Mouse (Mus musculus) heart, embryonic 16.5 days (tissue): ENCODE results near the gene Twist2. TPM values are rescaled to one million over a fixed set of nuclear protein-coding genes. Genes with fewer than 3 reads are reported as not detected.

Experiments
- ATAC-seq: fragments of 200-750 bp; cut with Nextera tagmentation; replicated peaks from 2 replicates; pipeline ENCODE4 v1.8.0; 2017; ENCODE audit warnings: moderate number of reproducible peaks; ENCODE audit not compliant: insufficient read depth, low FRiP score; ENCODE audit errors: extremely low read depth
- H3K27ac ChIP-seq: fragments of 300-500 bp; sonication (generic); 2 replicates; pipeline ENCODE4 v1.5.1; 2014; ENCODE audit warnings: mild to moderate bottlenecking, low read length, control low read depth, moderate library complexity
- H3K27me3 ChIP-seq: fragments of 300-500 bp; sonication (generic); 2 replicates; pipeline ENCODE4 v1.6.1; 2014; ENCODE audit warnings: low read length, mixed read lengths; ENCODE audit not compliant: control insufficient read depth, insufficient read depth
- H3K36me3 ChIP-seq: fragments of 300-500 bp; sonication (generic); 2 replicates; pipeline ENCODE4 v1.6.1; 2014; ENCODE audit not compliant: control insufficient read depth, insufficient read depth
- H3K4me1 ChIP-seq: fragments of 300-500 bp; sonication (generic); 2 replicates; pipeline ENCODE4 v1.6.1; 2014; ENCODE audit warnings: low read length, mixed read lengths; ENCODE audit not compliant: control insufficient read depth, insufficient read depth
- H3K4me2 ChIP-seq: fragments of 300-500 bp; sonication (generic); 2 replicates; pipeline ENCODE4 v1.6.1; 2014; ENCODE audit warnings: low read depth, mild to moderate bottlenecking, control low read depth, low read length
- H3K4me3 ChIP-seq: fragments of 300-500 bp; sonication (generic); 2 replicates; pipeline ENCODE4 v1.5.1; 2014; ENCODE audit warnings: mild to moderate bottlenecking, control low read depth, low read length
- H3K9ac ChIP-seq: fragments of 300-500 bp; sonication (generic); 2 replicates; pipeline ENCODE4 v1.6.1; 2014; ENCODE audit warnings: low read length, control low read depth
- H3K9me3 ChIP-seq: fragments of 300-500 bp; sonication (generic); replicated peaks from 2 replicates; pipeline ENCODE4 v1.6.1; 2016; ENCODE audit warnings: low read length; ENCODE audit not compliant: control insufficient read depth
- WGBS: fragments of 180-500 bp; shearing (Covaris S2); extraction: QIAGEN DNeasy Blood & Tissue Kit; methylation state at CpG from one replicate; pipeline ENCODE4 v1.1.7; 2014; 5-methylcytosine and 5-hydroxymethylcytosine counted together
- polyA plus RNA-seq: library from polyadenylated mRNA; unstranded; fragments of >200 nt; fragmentation: Nextera tagmentation; extraction: Ambion mirVana; gene quantifications from 2 replicates; pipeline ENCODE4 v1.2.1, GENCODE M21; 2015

The Twist2 gene
- polyA plus RNA-seq, 1 experiment from 2014 or later: 2.6 TPM

- Histone ChIP-seq H3K27me3 (peaks cover 7% of the 10 kb centered on the region), H3K4me2 (peak overlapping the region; percentile 63), H3K4me1 (peaks cover 7% of the 10 kb centered on the region), H3K27ac (no peak overlapping the region), H3K4me3 (peak overlapping the region; percentile 25), H3K9ac (peak overlapping the region; percentile 35; the same call in 1 of the 2 replicates), H3K36me3 (no peaks in the 10 kb centered on the region), H3K9me3 (no peaks in the 10 kb centered on the region)
- no peak for ATAC-seq
- WGBS: 11% methylated on average over 12 of the region's 12 CpGs
Measured at GRCm38 (mm10) chr1:91770221-91770624, 31.0 kb upstream of the Twist2 start.

- Histone ChIP-seq H3K4me1 (peaks cover 7% of the 10 kb centered on the region), H3K9me3 (no peaks in the 10 kb centered on the region), H3K27ac (no peak overlapping the region), H3K4me2 (peak overlapping the region; percentile 63), H3K9ac (peak overlapping the region; percentile 35; the same call in 1 of the 2 replicates), H3K4me3 (peak overlapping the region; percentile 25), H3K36me3 (no peaks in the 10 kb centered on the region), H3K27me3 (peaks cover 7% of the 10 kb centered on the region)
- ATAC-seq: no peak
- 9% methylated on average over 10 of the region's 10 CpGs for WGBS
Measured at GRCm38 (mm10) chr1:91770676-91771075, 30.6 kb upstream of the Twist2 start.

GRCm38 (mm10) chr1:91776928-91777327, 24.3 kb upstream of the Twist2 start:
- Histone ChIP-seq H3K36me3 (no peaks in the 10 kb centered on the region), H3K27ac (no peak overlapping the region), H3K9ac (no peak overlapping the region), H3K4me3 (no peak overlapping the region), H3K4me2 (no peak overlapping the region), H3K9me3 (no peaks in the 10 kb centered on the region), H3K4me1 (0 out of 2 replicates have a peak, but pooled peaks cover 2% of the 10 kb centered on the region), H3K27me3 (peaks cover 7% of the 10 kb centered on the region; the same call in 1 of the 2 replicates)
- WGBS: 61% methylated on average over 5 of the region's 5 CpGs
- ATAC-seq: no peak

GRCm38 (mm10) chr1:91779819-91780218, 21.4 kb upstream of the Twist2 start:
- no peak for ATAC-seq
- Histone ChIP-seq H3K36me3 (no peaks in the 10 kb centered on the region), H3K4me2 (no peak overlapping the region), H3K4me1 (0 out of 2 replicates have a peak, but pooled peaks cover 2% of the 10 kb centered on the region), H3K9me3 (no peaks in the 10 kb centered on the region), H3K27ac (no peak overlapping the region), H3K4me3 (no peak overlapping the region), H3K9ac (no peak overlapping the region), H3K27me3 (no peaks in the 10 kb centered on the region)
- WGBS: 52% methylated on average over 4 of the region's 4 CpGs

- ATAC-seq: no peak
- Histone ChIP-seq H3K9ac (no peak overlapping the region), H3K27me3 (no peaks in the 10 kb centered on the region), H3K4me2 (no peak overlapping the region), H3K9me3 (no peaks in the 10 kb centered on the region), H3K4me3 (no peak overlapping the region), H3K36me3 (no peaks in the 10 kb centered on the region), H3K27ac (no peak overlapping the region), H3K4me1 (0 out of 2 replicates have a peak, but pooled peaks cover 2% of the 10 kb centered on the region)
- 59% methylated on average over 7 of the region's 7 CpGs for WGBS
Measured at GRCm38 (mm10) chr1:91781182-91781581, 20.1 kb upstream of the Twist2 start.

GRCm38 (mm10) chr1:91784162-91784561, 17.1 kb upstream of the Twist2 start:
- Histone ChIP-seq H3K4me2 (no peak overlapping the region), H3K4me1 (0 out of 2 replicates have a peak, but pooled peaks cover 2% of the 10 kb centered on the region), H3K27ac (no peak overlapping the region), H3K4me3 (no peak overlapping the region), H3K36me3 (no peaks in the 10 kb centered on the region), H3K9ac (no peak overlapping the region), H3K27me3 (no peaks in the 10 kb centered on the region), H3K9me3 (no peaks in the 10 kb centered on the region)
- no peak for ATAC-seq
- 60% methylated on average over 3 of the region's 3 CpGs for WGBS

- no peak overlapping the region for H3K4me2 ChIP-seq
- no peak for ATAC-seq
- H3K9me3 ChIP-seq: no peaks in the 10 kb centered on the region
- 57% methylated on average over 3 of the region's 3 CpGs for WGBS
- H3K4me1 ChIP-seq: peaks cover 6% of the 10 kb centered on the region; the same call in 1 of the 2 replicates
- H3K4me3 ChIP-seq: no peak overlapping the region
- H3K9ac ChIP-seq: no peak overlapping the region
- H3K36me3 ChIP-seq: no peaks in the 10 kb centered on the region
- peaks cover 46% of the 10 kb centered on the region for H3K27me3 ChIP-seq
- no peak overlapping the region for H3K27ac ChIP-seq
Measured at GRCm38 (mm10) chr1:91799323-91799722, 1.9 kb upstream of the Twist2 start.

GRCm38 (mm10) chr1:91800348-91800747, 913 bp upstream of the Twist2 start:
- Histone ChIP-seq H3K9me3 (no peaks in the 10 kb centered on the region), H3K9ac (no peak overlapping the region), H3K36me3 (no peaks in the 10 kb centered on the region), H3K4me2 (peak overlapping the region; percentile 86), H3K27me3 (peaks cover 52% of the 10 kb centered on the region), H3K4me1 (peaks cover 6% of the 10 kb centered on the region; the same call in 1 of the 2 replicates), H3K27ac (no peak overlapping the region), H3K4me3 (peak overlapping the region; percentile 57)
- no peak for ATAC-seq
- WGBS: 54% methylated on average over 13 of the region's 13 CpGs

GRCm38 (mm10) chr1:91801844-91802366, 644 bp downstream of the Twist2 start:
- H3K4me3 ChIP-seq: peak overlapping the region; percentile 57
- H3K4me2 ChIP-seq: peak overlapping the region; percentile 86
- H3K27ac ChIP-seq: no peak overlapping the region
- H3K4me1 ChIP-seq: peaks cover 6% of the 10 kb centered on the region; the same call in 1 of the 2 replicates
- no peak for ATAC-seq
- peak overlapping the region; percentile 34 for H3K9ac ChIP-seq
- no peaks in the 10 kb centered on the region for H3K36me3 ChIP-seq
- no peaks in the 10 kb centered on the region for H3K9me3 ChIP-seq
- WGBS: 2% methylated on average over 45 of the region's 45 CpGs
- H3K27me3 ChIP-seq: peaks cover 52% of the 10 kb centered on the region
